Mouse (Mus musculus) heart, embryonic 16.5 days (tissue): ENCODE measurements at regions not wholly inside any gene's neighbourhood (a gene's known extent, or its start where the extent isn't known, plus 50 kb on each side); places are given as distances from the start of the nearest gene placed in this dataset.

Source experiments
- ATAC-seq: fragments of 200-750 bp; cut with Nextera tagmentation; replicated peaks from 2 replicates; pipeline ENCODE4 v1.8.0; 2017; ENCODE audit warnings: moderate number of reproducible peaks; ENCODE audit not compliant: insufficient read depth, low FRiP score; ENCODE audit errors: extremely low read depth
- H3K27ac ChIP-seq: fragments of 300-500 bp; sonication (generic); 2 replicates; pipeline ENCODE4 v1.5.1; 2014; ENCODE audit warnings: mild to moderate bottlenecking, low read length, control low read depth, moderate library complexity
- H3K27me3 ChIP-seq: fragments of 300-500 bp; sonication (generic); 2 replicates; pipeline ENCODE4 v1.6.1; 2014; ENCODE audit warnings: low read length, mixed read lengths; ENCODE audit not compliant: control insufficient read depth, insufficient read depth
- H3K36me3 ChIP-seq: fragments of 300-500 bp; sonication (generic); 2 replicates; pipeline ENCODE4 v1.6.1; 2014; ENCODE audit not compliant: control insufficient read depth, insufficient read depth
- H3K4me1 ChIP-seq: fragments of 300-500 bp; sonication (generic); 2 replicates; pipeline ENCODE4 v1.6.1; 2014; ENCODE audit warnings: low read length, mixed read lengths; ENCODE audit not compliant: control insufficient read depth, insufficient read depth
- H3K4me2 ChIP-seq: fragments of 300-500 bp; sonication (generic); 2 replicates; pipeline ENCODE4 v1.6.1; 2014; ENCODE audit warnings: low read depth, mild to moderate bottlenecking, control low read depth, low read length
- H3K4me3 ChIP-seq: fragments of 300-500 bp; sonication (generic); 2 replicates; pipeline ENCODE4 v1.5.1; 2014; ENCODE audit warnings: mild to moderate bottlenecking, control low read depth, low read length
- H3K9ac ChIP-seq: fragments of 300-500 bp; sonication (generic); 2 replicates; pipeline ENCODE4 v1.6.1; 2014; ENCODE audit warnings: low read length, control low read depth
- H3K9me3 ChIP-seq: fragments of 300-500 bp; sonication (generic); replicated peaks from 2 replicates; pipeline ENCODE4 v1.6.1; 2016; ENCODE audit warnings: low read length; ENCODE audit not compliant: control insufficient read depth
- WGBS: fragments of 180-500 bp; shearing (Covaris S2); extraction: QIAGEN DNeasy Blood & Tissue Kit; methylation state at CpG from one replicate; pipeline ENCODE4 v1.1.7; 2014; 5-methylcytosine and 5-hydroxymethylcytosine counted together

DNA sequence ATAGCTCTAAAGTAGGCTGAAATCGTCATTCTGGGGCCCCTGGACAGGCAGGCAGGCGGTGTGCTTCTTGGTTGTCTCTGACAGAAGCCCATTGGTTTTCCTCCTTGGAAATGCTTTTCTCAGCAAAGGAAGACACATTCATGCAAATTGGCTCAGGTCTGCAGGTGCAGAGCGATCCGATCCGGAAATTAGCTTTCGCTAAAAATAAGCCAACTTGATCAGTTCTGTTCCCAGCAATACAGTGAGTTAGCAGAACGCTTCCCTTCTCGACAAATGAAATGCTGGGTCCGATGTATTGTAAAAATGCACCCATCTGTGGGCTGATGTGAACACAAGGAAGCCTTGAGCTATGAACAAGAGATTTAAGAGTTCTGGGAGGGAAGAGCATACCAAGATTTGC lies 66.2 kb upstream of the Lipc start:
- Histone ChIP-seq H3K9ac (no peak overlapping the region), H3K4me2 (no peak overlapping the region), H3K27me3 (no peaks in the 10 kb centered on the region), H3K36me3 (no peaks in the 10 kb centered on the region), H3K9me3 (no peaks in the 10 kb centered on the region), H3K4me1 (no peaks in the 10 kb centered on the region), H3K27ac (no peak overlapping the region), H3K4me3 (no peak overlapping the region)
- ATAC-seq = no peak
- 84% methylated on average over 9 of the region's 9 CpGs for WGBS

- WGBS = 71% methylated on average over 10 of the region's 10 CpGs
- Histone ChIP-seq H3K9ac (no peak overlapping the region), H3K27ac (no peak overlapping the region), H3K9me3 (no peaks in the 10 kb centered on the region), H3K4me3 (no peak overlapping the region), H3K36me3 (no peaks in the 10 kb centered on the region), H3K27me3 (no peaks in the 10 kb centered on the region), H3K4me1 (no peaks in the 10 kb centered on the region), H3K4me2 (no peak overlapping the region)
- ATAC-seq = no peak
Measured at GRCm38 (mm10) chr9:71017396-71018179, 65.6 kb upstream of the Lipc start.

DNA sequence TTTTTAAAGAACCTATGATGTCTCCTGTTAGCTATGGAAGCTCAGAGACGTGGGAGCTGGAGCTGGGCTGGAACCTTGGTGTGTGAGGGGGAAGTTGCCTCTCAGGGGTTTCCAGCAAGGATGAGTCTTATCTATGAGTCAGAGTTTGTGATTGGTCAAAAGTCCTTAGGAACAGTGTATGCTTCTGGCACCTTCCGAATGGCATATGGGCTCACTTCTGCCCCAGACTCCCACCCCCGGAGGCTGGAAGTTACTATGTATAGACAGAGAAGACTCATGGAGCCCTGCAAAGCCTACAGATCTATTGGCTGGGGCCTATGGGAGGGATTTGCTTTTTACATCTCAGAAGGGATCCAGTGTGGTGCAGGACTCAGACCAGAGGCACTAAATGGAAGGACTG lies 63.9 kb upstream of the Lipc start:
- no peak overlapping the region for H3K4me3 ChIP-seq
- H3K4me1 ChIP-seq = no peaks in the 10 kb centered on the region
- H3K9ac ChIP-seq = no peak overlapping the region
- no peaks in the 10 kb centered on the region for H3K27me3 ChIP-seq
- H3K4me2 ChIP-seq = no peak overlapping the region
- WGBS = 57% methylated on average over 3 of the region's 3 CpGs
- no peaks in the 10 kb centered on the region for H3K9me3 ChIP-seq
- H3K27ac ChIP-seq = no peak overlapping the region
- no peaks in the 10 kb centered on the region for H3K36me3 ChIP-seq
- no peak for ATAC-seq

DNA sequence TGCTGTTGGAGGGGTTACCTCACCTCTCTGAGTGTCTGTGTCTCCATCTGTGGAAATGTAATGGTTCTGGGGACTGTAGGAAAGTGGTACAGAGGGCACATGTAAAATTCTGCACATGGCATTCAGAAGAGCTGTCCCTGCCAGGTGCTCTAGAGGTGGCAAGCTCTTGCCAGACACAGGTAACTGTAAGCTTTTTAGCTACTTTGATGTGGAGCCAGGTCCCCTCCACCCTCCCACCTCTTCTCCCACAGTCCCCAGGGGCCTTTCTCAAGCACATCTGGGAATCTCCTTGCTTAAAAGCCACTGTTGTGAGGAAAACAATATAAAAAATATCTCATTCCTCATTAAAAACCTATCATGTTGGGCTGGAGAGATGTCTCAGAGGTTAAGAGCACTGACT lies 63.4 kb upstream of the Lipc start:
- no peaks in the 10 kb centered on the region for H3K36me3 ChIP-seq
- H3K4me2 ChIP-seq = no peak overlapping the region

DNA sequence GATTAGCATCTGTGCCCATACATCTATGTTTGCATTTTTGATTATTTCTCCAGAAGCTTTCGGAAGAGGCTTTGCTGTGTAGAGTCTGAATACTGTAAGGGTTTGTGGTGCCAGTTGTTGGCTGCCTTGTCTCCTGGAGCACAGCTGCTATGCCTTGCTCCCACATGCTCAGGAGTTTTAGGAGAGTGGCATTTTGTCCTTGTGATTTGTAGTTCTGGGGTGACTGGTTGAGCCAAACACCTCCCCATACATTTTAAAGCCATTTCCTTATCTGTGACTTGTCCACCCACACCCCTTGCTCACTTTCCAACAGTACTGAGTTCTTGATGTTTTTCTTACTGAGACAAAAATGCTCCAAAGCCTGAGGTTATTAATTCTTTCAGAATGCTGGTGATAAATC lies 60.4 kb upstream of the Lipc start:
- H3K9me3 ChIP-seq = no peaks in the 10 kb centered on the region
- H3K9ac ChIP-seq = no peak overlapping the region
- no peaks in the 10 kb centered on the region for H3K4me1 ChIP-seq
- H3K4me2 ChIP-seq = no peak overlapping the region
- H3K4me3 ChIP-seq = no peak overlapping the region
- no peaks in the 10 kb centered on the region for H3K27me3 ChIP-seq
- ATAC-seq = no peak
- WGBS = 65% methylated on average over 1 of the region's 1 CpGs
- no peaks in the 10 kb centered on the region for H3K36me3 ChIP-seq
- H3K27ac ChIP-seq = no peak overlapping the region

More for the DNA sequence above, 63.4 kb upstream of the Lipc start:
- Histone ChIP-seq H3K4me1 (no peaks in the 10 kb centered on the region), H3K9me3 (no peaks in the 10 kb centered on the region), H3K4me3 (no peak overlapping the region), H3K27ac (no peak overlapping the region), H3K27me3 (no peaks in the 10 kb centered on the region), H3K9ac (no peak overlapping the region)
- ATAC-seq = no peak

GRCm38 (mm10) chr9:71004631-71005030 lies 52.6 kb upstream of the Lipc start:
- no peak overlapping the region for H3K27ac ChIP-seq
- H3K9ac ChIP-seq = no peak overlapping the region
- no peaks in the 10 kb centered on the region for H3K27me3 ChIP-seq
- H3K4me3 ChIP-seq = no peak overlapping the region
- 71% methylated on average over 2 of the region's 2 CpGs for WGBS
- H3K4me1 ChIP-seq = no peaks in the 10 kb centered on the region
- no peaks in the 10 kb centered on the region for H3K9me3 ChIP-seq
- no peak for ATAC-seq
- H3K4me2 ChIP-seq = no peak overlapping the region
- H3K36me3 ChIP-seq = no peaks in the 10 kb centered on the region
